In the genomic region with DNA sequence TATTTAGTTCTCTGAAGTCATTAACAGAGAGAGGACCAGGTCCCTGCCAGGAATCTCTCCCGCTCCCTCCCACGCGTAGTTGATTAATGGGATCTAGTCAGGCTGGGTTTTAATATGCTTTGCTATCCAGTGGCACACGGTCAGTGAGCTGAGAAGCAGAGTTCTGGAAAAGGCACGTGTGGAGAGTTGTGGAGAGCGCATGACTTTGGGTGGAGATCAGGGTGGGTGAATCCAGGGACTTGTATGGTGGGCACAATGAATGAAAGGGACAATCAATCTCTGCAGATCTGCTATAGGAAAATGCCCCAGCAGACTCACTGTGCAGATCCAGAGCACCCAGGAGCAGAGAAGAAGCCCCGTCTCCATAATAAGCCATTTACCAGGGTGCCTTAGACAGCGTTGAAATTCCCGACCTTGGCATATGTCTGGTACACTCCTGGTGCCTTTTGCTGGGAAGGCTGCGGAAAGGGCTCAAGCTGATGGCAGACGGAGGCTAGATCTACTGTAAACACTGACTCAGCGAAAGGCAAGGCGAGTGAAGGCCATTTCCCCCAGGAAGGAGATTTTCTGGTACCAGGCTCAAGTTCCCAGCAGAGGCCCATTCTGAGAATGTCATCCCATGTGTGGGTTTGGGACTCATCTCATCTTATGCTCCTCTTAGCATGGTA, we compare ENCODE assay signal across 8 mouse cellular contexts.
DNase-seq lines count a peak whose midpoint lies in the region; ATAC-seq lines count a peak whose summit lies in the region.

No protein-coding gene starts in this region.

- no peak for DNase-seq in hindbrain, embryonic 10.5 days (ENCODE audit: low spot score)
- DNase-seq in adrenal gland, adult 18-20 months (ENCODE audit: low spot score in 2 of 2), result peak; percentile 30 to 38
- peak; percentile 59 to 65 for DNase-seq in kidney, postnatal 36 days
- DNase-seq in T-cell, adult 2 months (ENCODE audit: low spot score), result no peak
- no peak for DNase-seq in cerebellum, adult 9-10 months

- H3K9me3 ChIP-seq in hindbrain, embryonic 10.5 days, result no peaks in the 10 kb centered on the region
- no peaks in the 10 kb centered on the region for H3K9me3 ChIP-seq in hindbrain, embryonic 12.5 days (replicated peaks)
- H3K9me3 ChIP-seq in heart, embryonic 16.5 days (replicated peaks; ENCODE audit: control insufficient read depth, low read length), result no peaks in the 10 kb centered on the region

- no peak overlapping the region for H3K9ac ChIP-seq in hindbrain, embryonic 12.5 days
- no peak overlapping the region for H3K9ac ChIP-seq in heart, embryonic 16.5 days (ENCODE audit: low read length)

- H3K27me3 ChIP-seq in hindbrain, embryonic 10.5 days (ENCODE audit: insufficient read depth, poor library complexity, severe bottlenecking), result no peaks in the 10 kb centered on the region
- no peaks in the 10 kb centered on the region for H3K27me3 ChIP-seq in hindbrain, embryonic 12.5 days
- no peaks in the 10 kb centered on the region for H3K27me3 ChIP-seq in heart, embryonic 16.5 days (ENCODE audit: control insufficient read depth, insufficient read depth, low read length)

- H3K4me1 ChIP-seq in hindbrain, embryonic 10.5 days (replicated peaks), result peaks cover 19% of the 10 kb centered on the region
- peaks cover 12% of the 10 kb centered on the region for H3K4me1 ChIP-seq in hindbrain, embryonic 12.5 days
- H3K4me1 ChIP-seq in heart, embryonic 16.5 days (ENCODE audit: control insufficient read depth, insufficient read depth, low read length), result peaks cover 16% of the 10 kb centered on the region

- no peak overlapping the region for H3K4me3 ChIP-seq in hindbrain, embryonic 10.5 days
- no peak overlapping the region for H3K4me3 ChIP-seq in hindbrain, embryonic 12.5 days
- H3K4me3 ChIP-seq in heart, embryonic 16.5 days (ENCODE audit: low read length), result no peak overlapping the region

- no peaks in the 10 kb centered on the region for H3K36me3 ChIP-seq in hindbrain, embryonic 10.5 days
- no peaks in the 10 kb centered on the region for H3K36me3 ChIP-seq in hindbrain, embryonic 12.5 days
- no peaks in the 10 kb centered on the region for H3K36me3 ChIP-seq in heart, embryonic 16.5 days (ENCODE audit: control insufficient read depth, insufficient read depth)

- WGBS in hindbrain, embryonic 10.5 days, result 79% methylated on average over 13 of the region's 13 CpGs
- WGBS in hindbrain, embryonic 12.5 days, result 72% methylated on average over 13 of the region's 13 CpGs
- 53% methylated on average over 13 of the region's 13 CpGs for WGBS in heart, embryonic 16.5 days

- no peak for ATAC-seq in hindbrain, embryonic 12.5 days (ENCODE audit: low FRiP score)
- no peak for ATAC-seq in heart, embryonic 16.5 days (replicated peaks; ENCODE audit: extremely low read depth, insufficient read depth, low FRiP score)
- no peak for ATAC-seq in cerebellum, adult (ENCODE audit: insufficient number of reproducible peaks, low FRiP score, low TSS enrichment)

- H3K27ac ChIP-seq in hindbrain, embryonic 10.5 days, result peak overlapping the region; percentile 89
- no peak overlapping the region for H3K27ac ChIP-seq in hindbrain, embryonic 12.5 days
- peak overlapping the region; percentile 81 for H3K27ac ChIP-seq in heart, embryonic 16.5 days (ENCODE audit: low read length)

- no peak overlapping the region for H3K4me2 ChIP-seq in hindbrain, embryonic 12.5 days (replicated peaks)
- H3K4me2 ChIP-seq in heart, embryonic 16.5 days (ENCODE audit: low read depth, low read length), result peak overlapping the region; percentile 59

Comparison
In these comparisons a context has a peak if more than half of its experiments do, and no peak if none do; other contexts are left out.
1. DNase-seq: peak in adrenal gland, adult 18-20 months (2 of 2) and kidney, postnatal 36 days (2 of 2); none in hindbrain, embryonic 10.5 days (single experiment), T-cell, adult 2 months (single experiment) and cerebellum, adult 9-10 months (single experiment).